Mouse (Mus musculus) MEL (cell line): ENCODE measurements at regions not wholly inside any gene's neighbourhood (a gene's known extent, or its start where the extent isn't known, plus 50 kb on each side); places are given as distances from the start of the nearest gene placed in this dataset.
A peak's percentile ranks its signal among the peaks of the same experiment; 100 is the strongest.

Source experiments
- DNase-seq: peaks from one replicate; pipeline ENCODE4 v3.0.0; 2011; ENCODE audit warnings: low read depth, low spot score
- H3K27ac ChIP-seq: 2 replicates; pipeline ENCODE4 v1.5.1; 2012; ENCODE audit warnings: low read depth, mild to moderate bottlenecking, control low read depth, low read length, moderate library complexity; ENCODE audit not compliant: control insufficient read depth
- H3K27me3 ChIP-seq, 2 experiments: fragments of 150-350 bp in 1 of 2; sonication (generic) in 1 of 2; 2 replicates each; pipeline ENCODE4 v1.6.1; 2012; ENCODE audit warnings: low read length in 2 of 2, mild to moderate bottlenecking in 2 of 2, improper control_type of control experiment in 1 of 2, moderate library complexity in 1 of 2; ENCODE audit not compliant: insufficient read depth in 2 of 2, control insufficient read depth in 1 of 2
- H3K36me3 ChIP-seq, 2 experiments: 2 replicates each; pipeline ENCODE4 v1.6.1; 2012 to 2014; ENCODE audit warnings: low read length in 2 of 2, improper control_type of control experiment in 1 of 2, inconsistent platforms in 1 of 2, mild to moderate bottlenecking in 1 of 2; ENCODE audit not compliant: insufficient read depth in 2 of 2, control insufficient read depth in 1 of 2
- H3K4me1 ChIP-seq, 2 experiments: fragments of 150-350 bp in 1 of 2; sonication (generic) in 1 of 2; 2 replicates each; pipeline ENCODE4 v1.6.1; 2012; ENCODE audit warnings: low read length in 2 of 2, improper control_type of control experiment in 1 of 2, mild to moderate bottlenecking in 1 of 2; ENCODE audit not compliant: insufficient read depth in 2 of 2, control insufficient read depth in 1 of 2
- H3K4me3 ChIP-seq, 2 experiments: fragments of 150-350 bp in 1 of 2; sonication (generic) in 1 of 2; 2 replicates each; pipeline ENCODE4 v1.5.1; 2012; ENCODE audit warnings: low read depth in 2 of 2, low read length in 2 of 2, mild to moderate bottlenecking in 2 of 2, moderate library complexity in 2 of 2, control low read depth in 1 of 2, improper control_type of control experiment in 1 of 2; ENCODE audit not compliant: control insufficient read depth in 1 of 2, insufficient read depth in 1 of 2
- H3K79me2 ChIP-seq: 2 replicates; pipeline ENCODE4 v1.6.1; 2012; ENCODE audit warnings: mild to moderate bottlenecking, low read length, moderate library complexity; ENCODE audit not compliant: control insufficient read depth, poor library complexity, insufficient read depth
- H3K9ac ChIP-seq: 2 replicates; pipeline ENCODE4 v1.6.1; 2012; ENCODE audit warnings: low read depth, mild to moderate bottlenecking, control low read depth, low read length, moderate library complexity; ENCODE audit not compliant: control insufficient read depth, poor library complexity, severe bottlenecking
- H3K9me3 ChIP-seq: fragments of 150-350 bp; sonication (generic); replicated peaks from 2 replicates; pipeline ENCODE4 v1.6.1; 2012; ENCODE audit warnings: mild to moderate bottlenecking, low read length, improper control_type of control experiment, moderate library complexity; ENCODE audit not compliant: insufficient read depth
- CHD1 ChIP-seq: IDR thresholded peaks from 2 replicates; pipeline ENCODE4 v1.6.1; 2012; ENCODE audit warnings: low read depth, mild to moderate bottlenecking, inconsistent platforms, low read length, improper control_type of control experiment
- CHD2 ChIP-seq: IDR thresholded peaks from 2 replicates; pipeline ENCODE4 v1.6.1; 2011; ENCODE audit warnings: low read length, improper control_type of control experiment
- EP300 ChIP-seq, 2 experiments: IDR thresholded peaks; 2 replicates each; pipeline ENCODE4 v1.6.1; 2011; ENCODE audit warnings: improper control_type of control experiment in 2 of 2, low read length in 2 of 2, low read depth in 1 of 2, mild to moderate bottlenecking in 1 of 2
- GABPA ChIP-seq: IDR thresholded peaks from 2 replicates; pipeline ENCODE4 v1.6.1; 2012; ENCODE audit warnings: low read depth, mild to moderate bottlenecking, inconsistent platforms, low read length, improper control_type of control experiment, moderate library complexity
- GATA1 ChIP-seq: IDR thresholded peaks from 2 replicates; pipeline ENCODE4 v1.6.1; 2011; ENCODE audit warnings: low read depth, low read length, improper control_type of control experiment
- HCFC1 ChIP-seq: IDR thresholded peaks from 2 replicates; pipeline ENCODE4 v1.6.1; 2012; ENCODE audit warnings: low read depth, mild to moderate bottlenecking, inconsistent platforms, low read length, improper control_type of control experiment, moderate library complexity
- JUND ChIP-seq: IDR thresholded peaks from 2 replicates; pipeline ENCODE4 v1.6.1; 2011; ENCODE audit warnings: low read depth, mild to moderate bottlenecking, improper control_type of control experiment, low read length
- MAFK ChIP-seq: IDR thresholded peaks from 2 replicates; pipeline ENCODE4 v1.6.1; 2011; ENCODE audit warnings: low read depth, mild to moderate bottlenecking, low read length, improper control_type of control experiment, borderline replicate concordance
- MAX ChIP-seq: IDR thresholded peaks from 2 replicates; pipeline ENCODE4 v1.6.1; 2011; ENCODE audit warnings: low read length, improper control_type of control experiment
- MAZ ChIP-seq: IDR thresholded peaks from 2 replicates; pipeline ENCODE4 v1.6.1; 2012; ENCODE audit warnings: low read depth, mild to moderate bottlenecking, inconsistent platforms, low read length, improper control_type of control experiment
- MEF2A ChIP-seq: IDR thresholded peaks from 2 replicates; pipeline ENCODE4 v1.6.1; 2014; ENCODE audit warnings: low read depth, mild to moderate bottlenecking, inconsistent platforms, low read length, improper control_type of control experiment; ENCODE audit not compliant: poor library complexity, insufficient replicate concordance, severe bottlenecking; ENCODE audit errors: extremely low read depth
- MXI1 ChIP-seq: IDR thresholded peaks from 2 replicates; pipeline ENCODE4 v1.6.1; 2011; ENCODE audit warnings: mild to moderate bottlenecking, low read depth, low read length, improper control_type of control experiment
- MYB ChIP-seq: IDR thresholded peaks from 2 replicates; pipeline ENCODE4 v1.6.1; 2011; ENCODE audit warnings: mild to moderate bottlenecking, low read depth, low read length, improper control_type of control experiment
- MYC ChIP-seq: IDR thresholded peaks from 2 replicates; pipeline ENCODE4 v1.6.1; 2011; ENCODE audit warnings: low read depth, mild to moderate bottlenecking, low read length, improper control_type of control experiment, moderate library complexity
- RCOR1 ChIP-seq: IDR thresholded peaks from 2 replicates; pipeline ENCODE4 v1.6.1; 2012; ENCODE audit warnings: low read depth, mild to moderate bottlenecking, inconsistent platforms, low read length, improper control_type of control experiment
- SIN3A ChIP-seq: IDR thresholded peaks from 2 replicates; pipeline ENCODE4 v1.6.1; 2012; ENCODE audit warnings: low read length, improper control_type of control experiment, inconsistent platforms
- SMC3 ChIP-seq: IDR thresholded peaks from 2 replicates; pipeline ENCODE4 v1.6.1; 2011; ENCODE audit warnings: low read depth, low read length, improper control_type of control experiment
- TBP ChIP-seq: IDR thresholded peaks from 2 replicates; pipeline ENCODE4 v1.8.0; 2011; ENCODE audit warnings: low read depth, low read length, improper control_type of control experiment
- TCF12 ChIP-seq: IDR thresholded peaks from 2 replicates; pipeline ENCODE4 v1.6.1; 2014; ENCODE audit warnings: low read depth, mild to moderate bottlenecking, inconsistent platforms, low read length, improper control_type of control experiment, moderate library complexity
- UBTF ChIP-seq: IDR thresholded peaks from 2 replicates; pipeline ENCODE4 v1.6.1; 2012; ENCODE audit warnings: low read depth, mild to moderate bottlenecking, inconsistent platforms, low read length, improper control_type of control experiment, moderate library complexity, borderline replicate concordance; ENCODE audit not compliant: insufficient read depth
- USF1 ChIP-seq: IDR thresholded peaks from 2 replicates; pipeline ENCODE4 v1.6.1; 2014; ENCODE audit warnings: low read depth, mild to moderate bottlenecking, inconsistent platforms, low read length, improper control_type of control experiment, moderate library complexity
- ZC3H11A ChIP-seq: IDR thresholded peaks from 2 replicates; pipeline ENCODE4 v1.6.1; 2012; ENCODE audit warnings: low read depth, mild to moderate bottlenecking, inconsistent platforms, low read length, improper control_type of control experiment
- ZNF384 ChIP-seq: IDR thresholded peaks from 2 replicates; pipeline ENCODE4 v1.6.1; 2012; ENCODE audit warnings: low read depth, mild to moderate bottlenecking, inconsistent platforms, low read length, improper control_type of control experiment

GRCm38 (mm10) chr10:100931739-100932138, 341.5 kb downstream of the 1700017N19Rik start:
- Histone ChIP-seq H3K79me2 (no peaks in the 10 kb centered on the region), H3K4me3 (no peak overlapping the region), H3K9ac (no peak overlapping the region), H3K9me3 (no peaks in the 10 kb centered on the region), H3K27ac (no peak overlapping the region), H3K27me3 (no peaks in the 10 kb centered on the region), H3K4me1 (no peaks in the 10 kb centered on the region; a peak in 1 of 4 replicates), H3K36me3 (no peaks in the 10 kb centered on the region; a peak in 1 of 4 replicates)
- TF ChIP-seq GATA1 (peak; percentile 68), MYC (no peak), MEF2A (no peak), UBTF (no peak), SIN3A (no peak), CHD2 (no peak), USF1 (no peak), EP300 (IDR thresholded peaks at IDR 0.05; ENCODE audit: low read depth in 1 of 2, low read length in 2 of 2) (peak; percentile 45 to 56; a peak in 3 of 4 replicates), HCFC1 (no peak), TBP (no peak), MAX (no peak), MAZ (no peak)
- DNase-seq: no peak

DNA sequence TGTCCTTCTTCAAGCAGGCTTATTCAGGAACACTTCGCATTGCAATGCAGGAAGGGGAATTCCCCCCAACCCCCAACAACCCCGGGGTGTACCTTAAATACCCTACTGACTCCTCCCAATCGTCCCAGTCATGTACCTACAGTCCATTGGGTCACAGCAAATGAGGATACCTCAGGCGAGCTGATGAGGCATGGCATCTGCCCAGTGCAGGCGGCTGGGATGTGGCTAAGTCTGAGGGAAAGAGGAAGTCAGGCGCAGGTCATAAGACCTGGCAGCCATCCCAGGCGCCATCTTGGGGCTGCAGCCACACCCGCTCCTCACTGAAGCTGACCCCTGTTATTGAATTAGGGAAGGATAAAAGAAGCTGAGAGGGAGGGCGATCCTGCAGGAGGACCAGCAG, 368.1 kb downstream of the 1700017N19Rik start:
- H3K79me2 ChIP-seq: no peaks in the 10 kb centered on the region
- no peak overlapping the region for H3K27ac ChIP-seq
- peak; percentile 63 for DNase-seq
- no peaks in the 10 kb centered on the region for H3K27me3 ChIP-seq
- H3K9ac ChIP-seq: no peak overlapping the region
- TF ChIP-seq JUND: no peak
- peak; percentile 44; the same call in 1 of the 2 replicates for TF ChIP-seq USF1
- H3K4me3 ChIP-seq: no peak overlapping the region
- no peaks in the 10 kb centered on the region for H3K9me3 ChIP-seq
- no peaks in the 10 kb centered on the region; a peak in 1 of 4 replicates for H3K4me1 ChIP-seq
- peaks cover 0 to 3% of the 10 kb centered on the region in 2 experiments; a peak in 1 of 4 replicates for H3K36me3 ChIP-seq

GRCm38 (mm10) chr10:101003469-101003868, 413.2 kb downstream of the 1700017N19Rik start:
- no peak for TF ChIP-seq ZNF384
- no peak for TF ChIP-seq GATA1
- TF ChIP-seq RCOR1: no peak
- TF ChIP-seq MAFK: no peak
- TF ChIP-seq GABPA: no peak
- TF ChIP-seq JUND: no peak
- no peak for TF ChIP-seq CHD1
- TF ChIP-seq MYB: no peak
- no peak for TF ChIP-seq TCF12
- TF ChIP-seq TBP: no peak
- TF ChIP-seq ZC3H11A: no peak
- no peak for TF ChIP-seq SMC3
- no peak for TF ChIP-seq MYC
- TF ChIP-seq MXI1: no peak
- Histone ChIP-seq H3K27me3 (no peaks in the 10 kb centered on the region), H3K9me3 (no peaks in the 10 kb centered on the region; the same call in 1 of the 2 replicates), H3K36me3 (no peaks in the 10 kb centered on the region), H3K9ac (no peak overlapping the region), H3K27ac (no peak overlapping the region), H3K4me3 (no peak overlapping the region), H3K4me1 (no peaks in the 10 kb centered on the region), H3K79me2 (no peaks in the 10 kb centered on the region)
- DNase-seq: no peak
